Mouse (Mus musculus): ENCODE measurements at regions not wholly inside any gene's neighbourhood (a gene's known extent, or its start where the extent isn't known, plus 50 kb on each side); places are given as distances from the start of the nearest gene placed in this dataset.
A peak's percentile ranks its signal among the peaks of the same experiment; 100 is the strongest.

DNA sequence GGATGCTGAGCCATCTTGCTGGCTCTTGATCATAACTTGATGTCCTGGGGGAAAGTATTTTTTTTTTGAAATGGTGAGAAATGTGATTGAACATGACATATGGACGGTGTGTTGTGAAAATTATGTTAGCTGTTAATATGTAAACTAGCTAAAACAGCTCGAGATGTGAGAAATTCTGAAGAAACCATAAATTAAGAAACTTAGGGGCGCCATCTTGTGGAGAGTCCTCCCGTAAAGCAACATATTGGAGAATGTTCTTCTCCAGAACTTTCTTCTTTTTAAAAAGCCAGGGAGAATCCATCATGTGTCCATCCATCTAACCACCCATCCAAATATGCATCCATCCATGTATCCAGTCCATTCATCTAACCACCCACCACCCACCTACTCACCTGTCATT is 158.7 kb upstream of the Eif4g2 start:
- peak; percentile 67 to 68 for DNase-seq

DNA sequence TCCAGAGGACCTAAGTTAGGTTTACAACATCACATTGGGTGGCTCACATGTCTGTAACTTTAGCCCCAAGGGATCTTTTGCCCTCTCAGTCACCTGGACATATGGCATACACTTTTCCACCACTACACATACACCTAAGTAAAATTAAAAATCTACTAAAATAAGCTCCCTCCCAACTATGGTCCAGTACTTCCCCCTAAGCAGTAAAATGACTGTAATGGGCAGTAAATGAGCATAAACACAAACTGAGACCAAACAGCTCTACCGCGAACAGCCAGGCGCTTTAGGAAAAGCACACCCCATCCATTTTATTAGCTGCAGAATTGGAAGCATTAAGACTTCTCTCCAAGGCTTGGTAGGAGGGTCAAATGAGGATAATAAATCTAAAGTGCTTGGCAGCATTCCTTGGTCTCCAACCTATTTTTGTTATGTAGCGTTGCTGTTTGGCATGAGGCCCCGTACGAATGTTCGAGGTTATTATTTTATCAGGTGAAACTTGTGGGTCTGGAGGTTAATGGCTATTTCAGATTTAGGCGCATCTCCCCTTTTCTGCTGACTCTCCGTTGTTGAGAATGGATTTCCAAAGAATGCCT is 157.5 kb upstream of the Eif4g2 start:
- no peak for DNase-seq

DNA sequence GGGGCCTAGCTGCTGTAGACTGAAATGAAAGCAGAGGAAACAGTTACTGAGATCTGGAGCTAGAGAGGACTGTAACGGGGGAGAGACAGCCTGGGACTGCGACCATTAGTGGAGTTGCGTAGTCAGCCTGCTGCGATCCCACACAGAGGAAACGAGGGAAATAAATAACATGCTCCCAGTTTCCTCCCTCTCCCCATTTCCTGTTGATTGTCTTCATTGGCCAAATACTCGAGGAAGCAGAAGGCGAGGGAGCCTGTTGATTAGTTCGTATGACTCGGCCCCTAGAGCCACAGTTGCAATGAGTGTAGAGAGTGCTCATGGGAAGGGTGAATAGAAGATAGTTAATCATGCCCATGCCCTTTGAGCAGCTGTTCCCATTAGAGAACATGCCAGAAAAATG is 155.0 kb upstream of the Eif4g2 start:
- DNase-seq, result peak; percentile 21 to 51

DNA sequence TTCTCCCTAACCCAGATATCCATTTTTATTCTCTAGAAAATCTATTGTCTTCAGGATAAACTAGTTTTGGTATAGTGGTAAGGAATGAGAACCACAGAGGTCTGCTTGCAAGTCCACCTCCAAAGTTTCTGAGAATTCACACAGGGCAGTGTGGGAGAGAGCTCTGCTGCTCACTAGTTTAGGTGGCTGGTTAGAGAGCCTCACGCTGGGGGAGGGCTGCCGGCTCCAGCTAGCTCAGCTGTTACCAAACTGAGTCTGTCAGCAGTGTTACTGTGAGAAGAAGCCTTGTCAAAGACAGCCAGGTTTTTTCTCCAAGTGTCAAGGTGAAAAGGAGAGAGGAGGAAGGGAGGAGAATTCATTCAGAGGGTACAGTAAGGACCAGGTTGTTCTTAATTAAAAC is 147.8 kb upstream of the Eif4g2 start:
- DNase-seq, result no peak

DNA sequence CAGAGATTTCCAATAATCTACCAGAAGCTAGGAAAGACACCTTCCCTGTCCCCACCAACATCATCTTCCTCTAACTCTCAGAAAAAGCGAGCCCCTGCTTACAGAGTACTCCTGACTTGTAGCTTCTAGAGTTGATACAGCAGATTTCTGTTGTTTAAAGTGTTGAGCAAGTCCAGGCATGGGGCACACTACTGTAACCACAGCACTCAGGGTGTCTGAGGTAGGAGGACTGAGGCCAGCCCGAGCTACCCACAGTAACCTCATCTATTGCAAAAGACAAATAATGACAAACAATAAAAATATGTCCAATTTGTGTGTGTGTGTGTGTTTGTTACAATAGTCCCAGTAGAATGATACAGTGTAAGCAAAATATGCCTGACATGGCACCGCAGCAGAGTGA is 144.3 kb upstream of the Eif4g2 start:
- DNase-seq, result no peak

DNA sequence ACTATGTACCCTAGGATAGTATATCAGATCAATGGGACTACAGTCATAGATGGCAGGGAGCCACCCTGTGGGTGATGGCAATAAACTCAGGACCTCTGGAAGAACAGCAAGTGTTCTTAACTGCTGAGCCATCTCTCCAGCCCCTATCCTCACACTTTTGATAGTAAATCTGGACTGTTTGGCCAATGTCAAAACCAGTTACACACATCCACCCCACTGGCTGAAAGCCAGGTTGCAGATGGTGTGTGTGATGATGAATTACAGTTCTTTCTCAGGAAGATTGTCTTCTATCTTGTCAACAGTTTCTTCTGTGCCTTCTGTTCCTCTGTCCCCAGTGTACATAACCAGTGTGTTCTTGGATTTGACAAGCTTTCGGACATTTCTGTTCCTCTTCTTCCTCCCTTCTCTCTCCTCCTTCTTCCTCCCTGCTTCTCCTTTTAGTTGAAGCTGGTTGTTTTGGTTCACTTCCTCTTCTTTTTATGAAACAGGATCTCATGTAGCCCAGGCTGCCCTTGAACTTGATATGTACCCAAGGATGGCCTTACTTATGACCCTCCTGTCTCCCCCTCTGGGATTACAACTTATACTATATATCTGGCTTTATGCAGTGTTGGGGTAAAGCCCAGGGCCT is 143.3 kb upstream of the Eif4g2 start:
- DNase-seq, result no peak

DNA sequence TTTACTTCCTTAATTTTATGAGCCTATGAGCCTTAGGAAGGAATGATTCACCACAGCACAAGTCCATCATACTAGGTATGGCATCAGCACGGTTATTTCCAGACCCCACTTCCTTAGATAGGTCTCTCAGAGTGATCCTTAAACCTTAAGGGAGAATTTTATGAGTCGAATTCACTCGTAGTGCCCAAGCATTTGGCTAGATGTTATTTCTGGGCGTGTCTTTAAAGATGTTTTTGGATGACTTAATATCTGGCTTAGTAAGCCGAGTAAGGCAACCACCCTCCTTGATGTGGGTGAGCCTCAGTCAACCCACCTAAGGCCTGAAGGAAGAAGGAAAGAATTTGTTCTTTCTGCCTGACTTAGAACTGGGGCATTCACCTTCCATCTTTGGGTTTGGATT is 132.8 kb upstream of the Eif4g2 start:
- no peak for DNase-seq

DNA sequence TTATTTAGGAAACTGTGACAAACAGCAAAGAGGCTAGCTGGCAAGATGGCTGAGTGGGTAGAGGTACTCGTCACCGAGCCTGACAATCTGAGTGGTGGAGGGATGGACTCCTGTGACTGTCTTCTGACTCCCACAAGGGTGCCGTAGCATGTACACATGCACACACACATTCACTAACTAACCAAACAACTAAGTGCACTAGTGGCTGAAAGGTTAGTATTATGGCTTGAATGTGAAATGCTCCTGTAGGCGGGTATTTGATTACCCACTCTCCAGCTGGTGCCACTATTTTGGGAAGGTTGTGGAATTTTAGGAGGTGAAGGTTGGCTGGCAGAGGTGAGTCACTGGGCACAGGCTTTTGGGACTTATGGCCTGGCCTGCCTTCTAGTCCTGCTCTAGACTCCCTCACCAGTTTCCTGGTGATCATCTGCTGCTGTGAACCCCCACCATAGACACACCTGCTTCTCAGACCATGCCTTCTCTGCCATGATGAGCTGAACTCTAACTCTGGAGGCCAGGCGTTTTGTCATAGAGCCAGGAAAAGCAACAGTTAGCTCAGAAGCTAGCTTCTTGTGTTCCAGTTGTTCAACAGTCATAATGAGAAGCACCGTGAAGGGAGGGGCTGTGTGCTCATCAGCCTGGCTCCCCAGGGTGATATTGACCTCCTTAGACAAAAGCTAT is 131.5 kb upstream of the Eif4g2 start:
- no peak for DNase-seq

DNA sequence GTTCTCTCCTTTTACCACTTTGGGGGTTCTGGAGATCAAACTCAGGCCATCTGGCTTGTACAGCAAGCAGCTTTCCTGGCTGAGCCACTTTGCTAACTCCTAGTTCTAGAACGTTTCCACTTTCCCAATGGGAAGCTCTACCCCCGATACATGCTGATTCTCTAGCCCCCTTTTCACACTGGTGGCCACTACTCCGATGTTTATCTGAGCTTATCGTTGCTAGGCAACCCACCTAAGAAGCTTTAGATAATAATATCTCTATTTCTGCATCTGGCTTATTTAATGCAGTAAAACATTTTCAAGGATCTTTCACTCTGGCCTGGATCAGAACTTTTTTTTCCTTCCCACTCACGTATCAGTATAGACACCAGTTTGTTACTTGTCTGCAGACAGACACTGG is 129.4 kb upstream of the Eif4g2 start:
- DNase-seq, result no peak

DNA sequence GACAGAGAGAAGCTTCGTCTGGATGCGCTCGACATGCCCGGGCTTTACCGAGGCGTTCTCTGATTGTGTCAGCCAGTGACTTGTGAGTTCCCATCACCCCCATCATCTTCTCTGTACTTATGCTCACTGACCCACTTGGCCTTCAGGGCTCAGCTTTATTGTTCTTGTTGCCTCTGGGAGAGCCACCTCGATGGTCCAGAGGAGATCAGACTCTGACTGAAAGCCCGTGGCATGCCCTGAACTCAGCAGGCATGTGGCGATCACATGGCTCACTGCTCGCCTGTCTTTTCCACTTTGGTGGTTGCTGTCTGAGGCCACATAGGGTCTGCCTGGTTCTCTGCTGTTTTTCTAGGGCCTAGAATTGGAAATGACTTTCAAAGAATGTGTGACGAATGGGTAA is 128.8 kb upstream of the Eif4g2 start:
- DNase-seq, result no peak

DNA sequence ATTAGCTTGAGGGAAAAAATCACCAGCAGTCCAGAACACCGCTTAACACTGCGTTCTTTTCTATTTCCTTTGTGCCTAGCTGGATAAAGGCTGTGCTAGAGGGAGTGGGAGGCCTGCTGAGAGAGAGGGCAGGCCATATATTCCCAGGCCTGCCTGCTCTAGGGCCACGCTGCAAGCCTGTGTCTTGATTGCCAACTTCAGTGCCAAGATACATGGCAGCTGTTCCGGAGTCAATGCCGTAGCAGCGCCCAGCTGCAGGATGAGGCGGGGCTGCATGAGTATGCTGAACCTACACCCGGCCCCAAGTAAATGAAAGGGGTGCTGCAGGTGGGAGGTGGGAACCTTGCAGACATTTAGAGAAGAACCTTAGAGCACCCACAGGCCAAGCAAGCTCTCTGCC is 127.5 kb upstream of the Eif4g2 start:
- no peak for DNase-seq

DNA sequence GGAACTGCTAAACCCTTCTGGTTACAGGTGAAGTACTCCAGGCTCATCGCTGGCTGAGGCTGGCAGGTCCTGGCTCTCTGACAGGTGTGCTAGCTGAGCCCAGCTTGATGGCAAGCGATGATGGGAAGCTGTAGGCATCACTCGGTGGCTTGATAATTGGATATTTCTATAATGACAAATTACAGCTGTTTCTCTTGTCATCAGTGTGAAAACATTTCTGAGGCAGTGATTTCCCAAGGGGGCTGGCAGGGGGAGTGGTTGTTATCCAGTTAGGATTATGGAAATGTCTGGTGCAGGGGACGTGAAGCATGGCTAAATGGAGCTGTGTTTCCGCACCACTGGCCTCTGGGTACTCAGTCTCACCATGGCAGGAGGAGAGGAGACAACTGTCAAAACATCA is 123.0 kb upstream of the Eif4g2 start:
- peak in 1 of 2 experiments; percentile 15 for DNase-seq

DNA sequence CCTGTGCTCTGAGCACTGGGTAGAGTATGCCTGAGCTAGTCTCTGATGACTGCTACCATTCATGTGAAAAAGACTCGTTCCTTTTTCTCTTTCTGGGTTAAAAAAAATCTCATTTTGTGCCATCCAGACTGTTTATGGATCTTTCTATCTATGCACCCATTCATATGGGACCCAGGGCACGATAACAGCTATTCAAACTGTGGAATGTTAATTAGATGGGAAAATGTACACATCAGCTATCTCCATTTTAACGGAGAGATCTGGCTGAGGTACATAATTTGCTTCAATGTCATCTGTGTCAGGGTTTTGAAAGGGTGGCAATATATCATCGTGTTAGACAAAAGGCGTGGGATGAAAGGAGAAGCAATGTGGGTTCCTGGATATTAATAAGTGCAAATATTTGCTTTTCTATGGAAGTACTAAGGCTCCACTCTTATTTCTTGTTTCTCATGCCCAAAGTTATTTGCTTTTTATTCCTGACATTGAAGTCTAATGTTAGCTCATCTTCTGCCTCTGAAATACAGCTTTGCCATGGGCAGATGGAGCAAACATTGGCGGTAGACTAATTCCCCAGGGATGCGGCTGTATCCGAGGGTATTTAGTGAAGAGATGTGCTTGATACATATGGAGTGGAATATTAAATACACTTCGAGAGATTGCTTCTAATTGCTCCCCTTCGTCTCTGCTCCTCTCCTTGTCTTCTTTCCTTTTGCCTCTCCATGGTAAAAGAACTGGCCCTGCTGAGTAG is 116.0 kb upstream of the Eif4g2 start:
- no peak for DNase-seq

DNA sequence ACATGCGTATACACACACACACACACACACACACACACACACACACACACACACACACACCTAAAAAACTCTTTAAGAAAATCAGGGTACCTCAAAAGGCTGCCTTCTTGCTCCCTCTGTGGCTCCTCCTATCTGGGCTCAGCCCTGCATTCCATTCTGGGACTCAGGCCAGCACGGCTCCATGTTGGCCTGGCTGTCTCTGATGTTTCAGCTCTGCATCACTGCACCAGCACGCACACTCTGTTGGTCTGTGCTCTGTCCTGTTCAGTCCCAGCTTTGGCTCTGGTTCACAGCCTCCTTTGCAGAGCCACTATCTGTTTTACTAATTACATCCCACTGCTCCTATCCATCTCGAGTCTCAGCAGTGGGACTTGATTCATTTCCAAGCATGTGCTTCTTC is 108.8 kb upstream of the Eif4g2 start:
- DNase-seq, result peak; percentile 67 to 71

DNA sequence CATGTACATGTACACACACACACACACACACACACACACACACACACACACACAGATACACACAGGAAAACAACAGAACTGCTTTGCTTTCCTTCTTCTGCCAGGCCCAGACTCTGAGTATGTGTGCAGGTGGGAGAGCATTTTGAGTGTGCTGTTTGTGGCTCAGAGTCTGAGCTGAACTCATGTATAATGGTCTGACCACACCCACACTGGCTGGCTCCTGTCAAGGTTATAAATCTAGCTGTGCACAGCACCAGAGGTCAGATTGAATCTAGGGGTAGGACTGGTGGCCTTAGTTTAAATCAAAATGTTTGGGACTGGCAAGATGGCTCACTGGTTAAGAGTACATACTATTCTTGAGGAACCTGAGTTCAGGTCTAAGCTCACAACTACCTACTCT is 108.4 kb upstream of the Eif4g2 start:
- no peak for DNase-seq

DNA sequence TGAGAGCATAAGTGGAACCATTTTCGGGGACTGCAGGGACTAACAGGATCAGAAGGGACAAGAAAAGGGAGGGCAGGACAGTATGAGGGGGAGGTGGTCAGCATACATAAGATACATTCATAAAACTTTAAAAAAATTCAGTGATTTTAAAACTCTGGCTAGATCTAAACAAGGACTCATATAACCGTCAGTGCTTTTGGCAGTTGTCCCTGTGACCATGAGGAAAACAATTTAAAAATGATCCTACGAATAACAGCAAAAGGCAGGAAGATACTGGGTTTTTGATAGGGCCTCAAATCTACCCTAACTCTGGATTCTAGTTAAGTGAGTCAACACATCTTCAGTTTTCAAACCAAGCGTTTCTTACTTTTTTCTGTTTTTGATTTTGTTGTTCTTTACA is 106.9 kb upstream of the Eif4g2 start:
- no peak for DNase-seq

DNA sequence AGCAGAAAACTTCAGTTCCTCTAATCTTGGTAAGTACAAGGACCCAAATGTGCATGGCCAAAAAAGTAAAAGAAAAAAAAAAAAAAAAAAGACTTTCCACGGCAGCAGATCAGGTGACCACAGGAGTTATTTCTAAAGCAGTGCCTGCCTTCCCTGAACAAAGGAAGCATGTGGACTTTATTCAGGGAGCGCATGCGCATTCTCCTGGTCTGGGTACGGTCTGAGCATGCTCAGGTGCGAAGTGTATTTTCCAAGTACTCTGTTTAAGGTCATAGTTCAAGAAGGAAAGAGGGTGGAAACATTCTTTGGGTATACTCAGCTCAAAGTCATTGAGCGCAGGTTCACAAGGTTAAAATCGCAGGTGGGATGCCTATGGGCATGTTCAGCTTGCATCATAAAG is 103.1 kb upstream of the Eif4g2 start:
- DNase-seq, result no peak

DNA sequence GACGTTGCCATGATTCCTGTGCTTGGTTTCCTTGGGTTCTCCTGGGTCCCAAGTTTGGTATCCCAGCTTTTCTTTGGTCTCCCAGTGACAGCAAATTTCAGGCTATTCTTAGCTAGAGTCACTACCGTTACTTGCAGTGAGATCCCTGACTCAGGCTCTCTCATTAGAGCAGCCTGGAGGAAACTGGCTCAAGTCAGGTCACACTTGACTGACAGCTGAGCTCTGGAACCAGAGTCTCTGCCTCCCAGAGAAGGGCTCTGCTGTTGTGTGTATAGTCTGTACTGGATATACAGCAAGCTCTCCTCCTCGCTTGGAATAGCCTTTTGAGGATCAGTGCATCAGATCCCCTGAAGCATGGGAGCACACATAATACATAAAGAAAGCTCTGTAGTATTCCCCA is 100.7 kb upstream of the Eif4g2 start:
- DNase-seq, result peak in 1 of 2 experiments; percentile 25

DNA sequence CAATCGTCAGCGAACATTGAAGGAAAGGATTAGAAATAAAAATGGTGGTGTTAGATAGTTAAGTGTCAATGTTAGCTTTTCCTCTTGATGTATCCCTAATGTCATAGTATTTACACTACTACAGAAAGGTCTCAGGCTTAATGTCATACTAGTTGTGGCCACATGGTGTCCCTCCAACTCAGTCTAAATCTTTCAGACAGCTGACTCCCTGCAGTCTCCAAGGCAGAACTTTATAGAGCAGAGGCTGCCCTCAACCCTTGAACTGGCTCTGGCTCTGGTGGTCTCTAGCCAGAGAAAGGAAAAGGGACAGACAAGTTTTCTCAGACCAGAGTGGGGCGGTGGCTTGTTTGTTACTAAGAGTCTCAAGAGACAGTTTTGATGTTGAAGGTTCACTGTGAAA is 99.5 kb upstream of the Eif4g2 start:
- DNase-seq, result peak; percentile 77 to 81

DNA sequence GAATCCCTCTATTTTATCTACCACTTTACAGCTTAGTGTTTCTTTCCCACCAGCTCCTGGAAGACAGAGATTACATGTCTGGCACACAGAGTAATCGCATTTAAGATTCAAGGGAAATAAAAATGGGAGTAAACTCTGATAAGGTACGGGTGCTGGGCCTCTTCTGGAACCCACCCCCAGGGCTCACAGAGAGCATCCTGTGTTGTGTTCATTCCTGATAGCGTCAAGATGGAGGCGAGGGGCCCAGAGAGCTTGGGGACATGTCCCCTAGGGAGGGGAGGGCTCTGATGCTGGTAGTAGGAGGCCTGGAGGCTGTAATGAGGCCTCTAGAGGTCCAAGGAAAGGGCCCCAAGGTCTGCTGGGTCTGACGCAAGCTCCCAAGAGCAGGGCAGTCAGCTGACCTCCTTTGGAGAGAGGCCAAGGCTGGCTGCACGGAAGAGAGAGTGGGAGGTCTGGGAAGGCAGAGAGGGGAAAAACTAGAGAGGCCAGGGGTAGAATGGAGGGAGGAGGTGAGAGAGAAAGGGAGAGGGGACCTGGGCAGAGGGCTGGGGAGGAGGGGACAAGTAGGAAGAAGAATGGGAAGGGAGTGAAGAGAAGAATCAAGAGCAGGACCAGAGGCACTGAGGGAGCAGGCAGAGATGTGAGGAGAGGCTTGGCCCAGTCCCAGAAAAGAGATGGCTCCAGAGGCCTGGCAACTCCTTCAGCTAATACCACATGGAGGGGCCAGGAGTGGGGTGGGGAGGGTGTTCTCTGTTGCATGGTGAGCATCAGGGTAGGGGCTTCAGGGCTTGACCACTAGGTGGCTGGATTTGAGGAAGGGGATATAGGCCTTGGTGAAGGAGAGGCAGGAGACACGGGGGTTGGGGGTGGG is 96.8 kb upstream of the Eif4g2 start:
- peak; percentile 79 to 87 for DNase-seq

DNA sequence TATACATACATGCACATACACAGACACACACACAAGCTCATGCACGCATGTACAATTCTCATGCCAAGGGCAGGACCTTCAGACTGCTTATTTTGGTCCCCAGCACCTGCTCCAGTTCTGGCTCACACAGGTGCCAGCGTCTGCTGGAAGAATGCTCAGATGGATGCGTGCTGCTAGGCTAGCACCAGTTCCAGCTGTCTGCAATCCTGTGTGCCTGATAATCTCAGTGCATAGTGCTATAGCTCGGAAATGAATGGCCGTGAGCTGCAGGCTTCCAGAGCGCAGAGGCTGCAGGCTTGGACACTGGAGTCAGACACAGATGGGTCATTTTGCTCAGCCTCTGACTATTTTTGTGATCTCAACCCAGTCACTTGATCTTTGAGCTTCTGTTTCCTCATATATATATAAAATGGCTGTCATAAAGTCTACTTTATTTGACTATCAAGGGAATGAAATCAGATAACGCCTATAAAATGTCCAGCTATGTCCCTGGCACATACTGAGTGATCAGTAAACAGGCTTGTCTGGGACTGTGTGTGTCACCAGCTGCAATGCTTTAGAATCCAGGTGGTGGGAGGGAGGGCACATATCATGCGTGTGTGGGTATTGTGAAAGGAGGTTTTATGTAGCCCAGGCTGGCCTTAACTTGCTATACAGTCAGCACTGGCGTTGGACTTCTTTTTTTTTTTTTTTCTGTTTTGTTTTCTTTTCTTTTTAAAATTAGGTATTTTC is 91.7 kb upstream of the Eif4g2 start:
- DNase-seq, result no peak

DNA sequence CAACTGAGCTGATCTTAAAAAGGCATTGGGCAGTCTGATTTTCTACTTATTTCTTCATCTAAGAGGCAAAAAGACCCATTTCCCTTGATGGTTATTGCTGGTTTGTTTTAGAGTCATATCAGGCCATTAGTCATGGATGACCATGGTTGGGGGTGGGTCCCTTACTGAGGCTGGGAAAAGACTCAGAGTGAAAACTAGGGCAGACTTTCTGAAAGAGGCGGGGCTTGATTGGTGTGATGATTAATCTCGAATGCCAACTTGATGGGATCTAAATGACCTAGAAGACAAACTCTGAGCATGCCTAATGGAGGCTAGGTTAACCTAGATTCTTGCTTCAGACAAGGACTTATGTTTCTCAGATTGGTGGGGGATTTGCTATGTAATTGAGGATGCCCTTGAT is 89.2 kb upstream of the Eif4g2 start:
- DNase-seq, result no peak

Measured in kidney, postnatal 4 days (tissue).